Mouse (Mus musculus) brain, embryonic 14.5 days (tissue): ENCODE data around the gene Anxa2. TPM values are rescaled to one million over a fixed set of nuclear protein-coding genes. Genes with fewer than 3 reads are reported as not detected.

Experiments used
- DNase-seq: peaks from one replicate; pipeline ENCODE4 v3.0.0-alpha.2; 2011; ENCODE audit warnings: low read depth
- CTCF ChIP-seq: fragments of 200-500 bp; IDR thresholded peaks from 2 replicates; pipeline ENCODE4 v1.5.1; 2012; ENCODE audit warnings: inconsistent platforms, mild to moderate bottlenecking, moderate library complexity, borderline replicate concordance; ENCODE audit not compliant: insufficient read depth, insufficient read length; ENCODE audit errors: extremely low read depth
- POLR2A ChIP-seq: fragments of 200-500 bp; IDR thresholded peaks from 2 replicates; pipeline ENCODE4 v1.6.1; 2012; ENCODE audit warnings: mild to moderate bottlenecking, inconsistent platforms, borderline replicate concordance; ENCODE audit not compliant: poor library complexity, insufficient read depth, insufficient read length, severe bottlenecking; ENCODE audit errors: extremely low read depth
- polyA plus RNA-seq: library from polyadenylated mRNA; depleted of rRNA; stranded (reverse); fragments of >200 nt; gene quantifications from 2 replicates; pipeline ENCODE4 v1.2.3, GENCODE M21; 2012; rRNA removed

Anxa2 gene
- polyA plus RNA-seq, 1 experiment = 132 TPM

GRCm38 (mm10) chr9:69488972-69489371, 35.6 kb downstream of the Anxa2 start:
- TF ChIP-seq CTCF (peak; percentile 58; the same call in 1 of the 2 replicates), POLR2A (no peak)
- DNase-seq = peak; percentile 73

DNA sequence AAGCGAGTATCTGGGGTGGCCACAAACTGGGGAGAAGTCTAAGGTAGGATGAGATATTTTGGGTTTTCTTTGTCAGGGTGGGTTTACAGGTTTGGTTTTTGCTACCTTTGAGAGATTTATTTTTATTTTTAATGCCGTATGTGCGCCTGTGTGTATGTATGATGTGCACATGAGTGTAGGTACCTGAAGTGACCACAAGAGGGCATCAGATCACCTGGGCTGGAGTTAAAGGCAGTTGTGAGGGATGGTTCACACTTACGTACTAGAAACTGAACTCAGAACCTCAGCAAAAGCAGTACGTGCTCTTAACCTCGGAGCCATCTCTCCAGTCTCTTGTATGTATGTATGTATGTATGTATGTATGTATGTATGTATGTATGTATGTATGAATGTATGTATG, 39.4 kb downstream of the Anxa2 start:
- TF ChIP-seq POLR2A = no peak
- TF ChIP-seq CTCF = peak; percentile 9; the same call in 1 of the 2 replicates
- no peak for DNase-seq

- peak; percentile 83 for DNase-seq
- TF ChIP-seq CTCF = peak; percentile 92
- no peak for TF ChIP-seq POLR2A
These were observed 49.1 kb downstream of the Anxa2 start for GRCm38 (mm10) chr9:69502504-69502903.

DNA sequence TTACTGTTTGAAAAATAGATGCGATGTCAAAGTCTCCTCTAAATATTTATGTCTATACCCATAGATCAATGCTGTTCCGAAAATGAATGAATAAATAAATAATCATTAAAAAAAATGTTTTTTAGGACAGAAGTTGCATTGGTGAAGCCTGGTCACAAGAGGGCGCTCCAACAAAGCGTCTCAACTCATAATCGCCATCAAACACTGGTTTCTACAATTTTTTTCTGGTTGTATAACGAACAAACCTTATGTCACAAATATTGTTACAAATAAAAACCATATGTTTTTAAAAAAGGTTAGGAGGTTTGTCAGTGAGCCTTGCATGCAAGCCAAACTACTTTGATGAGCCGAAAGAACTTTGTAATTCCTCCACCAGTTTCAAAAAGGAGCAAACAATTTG, 52.2 kb downstream of the Anxa2 start:
- peak; percentile 76 for TF ChIP-seq CTCF
- TF ChIP-seq POLR2A = no peak
- DNase-seq = peak; percentile 78

GRCm38 (mm10) chr9:69507206-69507605, 53.8 kb downstream of the Anxa2 start:
- no peak for TF ChIP-seq POLR2A
- TF ChIP-seq CTCF = no peak
- peak; percentile 54 for DNase-seq

DNA sequence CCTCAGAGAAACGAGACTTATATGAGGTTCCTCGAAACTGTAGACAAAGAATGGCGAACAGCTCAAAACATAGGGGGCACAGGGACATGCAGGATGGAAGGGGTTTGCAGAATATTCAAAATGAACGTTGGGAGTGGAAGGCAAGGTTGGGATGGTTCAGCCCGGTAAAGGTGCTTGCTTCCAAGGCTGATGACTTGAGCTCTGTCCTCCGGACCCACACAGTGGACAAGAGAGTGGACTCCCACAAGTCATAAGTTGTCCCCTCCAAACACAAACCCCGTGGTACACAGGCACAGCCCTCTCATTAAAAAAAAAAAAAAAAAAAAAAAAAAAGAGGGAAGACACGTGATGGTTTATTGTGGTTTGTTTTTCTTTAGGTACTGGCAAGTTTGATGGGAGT, 54.6 kb downstream of the Anxa2 start:
- no peak for DNase-seq
- TF ChIP-seq CTCF (no peak), POLR2A (no peak)

- no peak for DNase-seq
- no peak for TF ChIP-seq POLR2A
- no peak for TF ChIP-seq CTCF
These were observed 58.6 kb downstream of the Anxa2 start for GRCm38 (mm10) chr9:69511881-69512590.

- DNase-seq = no peak
- TF ChIP-seq POLR2A = no peak
- no peak for TF ChIP-seq CTCF
These were observed 59.3 kb downstream of the Anxa2 start for GRCm38 (mm10) chr9:69512726-69513125.

GRCm38 (mm10) chr9:69514206-69514605, 60.8 kb downstream of the Anxa2 start:
- DNase-seq = peak; percentile 59
- TF ChIP-seq POLR2A (no peak), CTCF (no peak)

GRCm38 (mm10) chr9:69515416-69515815, 62.0 kb downstream of the Anxa2 start:
- no peak for TF ChIP-seq CTCF
- TF ChIP-seq POLR2A = no peak
- DNase-seq = peak; percentile 30

DNA sequence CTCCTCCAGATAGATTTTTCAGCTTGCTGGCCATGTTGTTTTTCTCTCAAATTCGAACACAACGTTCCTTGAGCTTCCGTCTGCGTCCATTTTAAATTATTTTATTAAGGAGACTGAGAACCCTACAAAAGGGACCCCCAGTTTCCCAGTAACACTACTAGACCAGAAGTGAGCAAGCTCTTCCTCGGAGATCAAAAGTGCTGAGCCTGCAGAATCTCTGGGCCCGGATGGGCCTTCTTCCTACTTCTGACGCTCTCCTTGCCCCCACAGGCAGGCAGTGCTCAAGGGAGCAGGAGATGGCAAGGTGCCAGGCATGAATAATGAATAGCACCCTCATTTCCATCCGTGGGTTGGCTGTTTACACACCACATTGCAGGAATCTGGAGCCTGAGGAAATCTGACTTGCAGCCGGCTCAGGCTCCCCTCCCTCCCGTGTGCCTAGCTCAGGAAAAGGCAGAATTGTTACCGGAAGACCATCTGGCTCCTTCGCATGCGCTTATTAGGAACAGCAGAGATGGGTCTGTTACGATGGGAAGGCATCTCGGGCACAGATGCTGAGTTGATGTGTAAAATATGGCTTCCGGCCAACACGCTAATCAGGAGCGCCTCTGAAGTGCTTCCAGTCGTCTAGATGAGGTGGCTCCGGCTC, 64.1 kb downstream of the Anxa2 start:
- DNase-seq = peak; percentile 98
- TF ChIP-seq CTCF = no peak
- TF ChIP-seq POLR2A = no peak

Other genes starting within 250 kb of the Anxa2 start
- gene Ice2, start 55.7 kb upstream of the Anxa2 start, polyA plus RNA-seq = 9.1 and 9.2 TPM in 2 replicates